Mouse (Mus musculus) lung, adult 18-20 months (tissue): ENCODE measurements around the gene Iqcf4.
"Not testable (repeated sequence)": the region's sequence is repeated elsewhere in the genome, so short reads cannot be mapped to it uniquely, and the experiment has no call there.

ENCODE experiments used
- DNase-seq, 2 experiments: peaks; one replicate each; pipeline ENCODE4 v3.0.0; 2022; ENCODE audit warnings: mixed read lengths in 2 of 2

The Iqcf4 gene

DNA sequence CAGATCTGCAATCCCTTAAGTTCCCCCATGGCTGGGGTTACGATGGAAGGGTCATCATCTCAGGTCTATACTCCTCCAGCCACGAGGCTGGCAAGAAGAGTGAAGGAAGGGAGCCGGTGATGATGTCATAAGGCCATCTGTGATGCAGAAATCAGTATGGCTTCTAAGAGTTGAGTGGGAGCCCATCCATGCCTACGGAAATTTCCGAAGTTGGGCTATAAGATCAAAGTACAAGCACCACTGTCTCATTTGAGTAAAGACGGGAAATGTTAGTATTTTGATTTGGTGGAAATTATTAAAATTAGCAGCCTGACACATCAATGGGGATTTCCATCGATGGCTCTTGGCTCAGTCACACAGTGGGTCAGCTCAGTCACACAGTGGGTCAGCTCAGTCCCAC, at the start of gene Iqcf4:
Gene Iqcf4 (minus strand): TSS at position 101 of the 400 bp plus-strand sequence.
- no peak for DNase-seq

GRCm38 (mm10) chr9:106617496-106617895, 46.7 kb upstream of the Iqcf4 start:
- no peak for DNase-seq

DNA sequence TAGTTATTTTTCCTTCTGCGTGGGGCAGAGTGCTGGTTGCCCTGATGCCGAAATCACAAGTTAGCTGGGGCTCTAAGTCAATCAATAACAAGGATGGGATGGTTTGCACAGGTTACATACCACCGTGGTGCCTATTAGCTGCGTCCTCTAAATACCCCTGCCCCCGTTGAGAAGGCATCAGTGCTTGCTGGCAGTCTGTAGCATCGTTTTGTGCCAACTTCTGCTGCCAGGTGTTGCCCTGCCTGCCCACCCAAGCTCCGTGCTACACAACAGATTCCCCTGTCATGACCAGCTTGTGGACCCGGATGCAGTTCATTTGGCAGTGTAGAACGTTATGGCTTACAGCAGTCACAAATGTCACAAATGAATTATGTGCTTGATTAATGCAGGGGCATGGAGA, 45.5 kb upstream of the Iqcf4 start:
- DNase-seq, result no peak

DNA sequence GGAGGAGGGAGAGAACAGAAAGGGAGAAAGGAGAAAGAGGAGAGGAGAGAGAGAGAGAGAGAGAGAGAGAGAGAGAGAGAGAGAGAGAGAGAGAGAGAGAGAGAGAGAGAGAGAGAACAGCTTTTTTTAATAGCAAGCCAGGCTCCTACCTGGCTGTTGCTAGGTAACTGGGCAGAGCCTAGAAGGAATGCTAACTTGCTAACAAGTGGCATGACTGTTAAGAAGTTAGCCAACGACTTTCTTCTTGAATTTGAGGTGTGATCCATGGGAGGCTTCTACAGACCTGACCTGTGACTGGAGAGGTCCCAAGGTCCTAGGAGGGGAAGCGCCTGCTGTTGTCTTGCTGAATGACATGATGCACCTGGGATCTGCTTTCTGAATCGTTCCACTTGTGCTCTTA, 43.8 kb upstream of the Iqcf4 start:
- no peak for DNase-seq

DNA sequence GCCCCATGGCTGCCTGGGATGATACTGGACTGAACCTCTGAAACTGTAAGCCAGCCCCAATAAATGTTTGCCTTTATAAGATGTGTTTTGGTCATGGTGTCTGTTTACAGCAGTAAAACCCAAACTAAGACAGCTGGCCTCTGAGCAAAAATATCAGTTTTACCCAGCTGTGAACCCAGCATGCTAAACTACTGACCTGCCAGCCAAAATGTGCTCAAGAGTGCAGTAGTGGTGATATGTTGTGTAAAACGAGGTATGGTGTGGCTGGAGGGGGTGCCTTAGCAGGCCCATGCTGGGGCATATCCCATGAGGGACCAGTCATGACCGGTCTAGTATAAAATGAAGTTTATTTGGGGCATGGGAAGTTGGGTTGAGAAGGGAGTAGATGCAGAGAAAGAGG, 43.2 kb upstream of the Iqcf4 start:
- no peak for DNase-seq

DNA sequence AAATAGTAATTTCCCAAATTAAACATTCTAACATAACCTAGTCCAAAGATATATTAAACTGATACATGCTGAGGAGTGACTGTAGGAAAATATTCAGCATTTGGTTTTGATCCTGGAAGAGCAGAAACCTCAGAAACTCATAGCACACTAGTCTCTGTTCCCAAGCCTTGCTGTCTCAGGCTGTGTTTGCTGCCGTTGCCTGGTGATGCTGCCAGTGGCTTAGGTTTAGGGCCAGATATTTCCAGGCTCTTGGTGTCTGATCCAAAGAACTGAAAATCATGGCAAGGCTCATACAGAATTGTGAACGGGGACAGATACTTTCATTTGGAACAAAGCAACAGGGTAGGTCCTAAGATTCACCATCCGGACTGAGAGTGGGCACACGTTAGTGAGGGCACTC, 39.9 kb upstream of the Iqcf4 start:
- DNase-seq, result no peak

DNA sequence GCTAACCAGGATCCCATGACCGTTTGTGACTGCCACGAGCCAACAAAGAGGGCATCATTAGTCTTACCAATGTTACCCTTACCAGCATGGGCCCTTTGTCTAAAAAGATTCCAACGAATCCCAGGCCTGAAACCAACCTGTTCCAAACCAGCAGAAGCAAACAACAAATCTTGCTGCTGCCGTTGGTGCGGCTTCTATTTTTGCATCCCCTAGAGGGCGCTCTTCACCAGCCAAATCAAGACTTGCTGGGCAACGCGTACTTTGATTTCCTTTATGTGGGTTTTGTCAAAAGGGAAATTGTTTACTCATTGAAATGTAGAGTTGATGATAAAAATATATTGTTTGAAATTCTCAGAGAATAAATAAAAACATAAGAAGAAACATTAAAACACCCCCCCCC, 29.8 kb upstream of the Iqcf4 start:
- peak in 1 of 2 experiments; percentile 15 for DNase-seq

DNA sequence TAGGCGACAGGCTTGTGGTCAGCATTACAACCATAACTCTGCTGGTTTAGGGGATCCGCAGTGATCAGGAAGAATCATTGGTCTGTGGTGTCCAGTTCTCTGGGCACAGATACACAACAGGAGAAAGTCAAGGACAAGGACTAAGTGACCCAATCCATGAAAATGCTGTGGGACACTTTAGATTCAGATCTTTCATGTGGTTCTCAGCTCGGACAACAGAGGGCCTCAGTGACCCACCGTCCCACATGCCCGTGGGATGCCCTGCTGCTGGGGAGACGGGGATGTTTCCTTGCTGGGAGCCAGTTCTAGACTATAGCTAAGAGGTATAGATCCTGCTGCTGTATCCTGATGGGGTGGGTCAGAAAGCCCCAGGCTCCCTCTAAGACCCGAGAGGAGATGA, 27.7 kb upstream of the Iqcf4 start:
- no peak for DNase-seq

GRCm38 (mm10) chr9:106595836-106596235, 25.0 kb upstream of the Iqcf4 start:
- no peak for DNase-seq

- DNase-seq, result not testable (repeated sequence)
These were observed 24.6 kb upstream of the Iqcf4 start for GRCm38 (mm10) chr9:106595402-106595801.

DNA sequence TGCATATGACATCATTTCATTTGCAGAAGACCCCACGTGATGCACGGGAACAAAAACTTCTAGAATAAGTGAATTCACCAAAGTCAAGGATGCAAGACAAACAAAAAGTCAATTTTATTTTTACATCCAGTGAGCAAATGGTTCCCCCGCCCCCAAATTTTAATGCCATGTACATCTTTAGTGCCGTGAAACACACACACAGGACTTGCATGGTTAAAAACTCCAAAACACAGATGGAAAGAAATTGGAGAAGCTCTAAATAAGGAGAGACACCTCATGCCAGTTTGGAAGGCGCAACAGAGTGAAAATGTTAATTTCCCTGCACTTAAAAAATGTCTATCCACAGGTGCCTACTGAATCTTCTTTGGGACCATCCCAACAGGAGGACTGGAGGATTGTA, 21.4 kb upstream of the Iqcf4 start:
- DNase-seq, result no peak

DNA sequence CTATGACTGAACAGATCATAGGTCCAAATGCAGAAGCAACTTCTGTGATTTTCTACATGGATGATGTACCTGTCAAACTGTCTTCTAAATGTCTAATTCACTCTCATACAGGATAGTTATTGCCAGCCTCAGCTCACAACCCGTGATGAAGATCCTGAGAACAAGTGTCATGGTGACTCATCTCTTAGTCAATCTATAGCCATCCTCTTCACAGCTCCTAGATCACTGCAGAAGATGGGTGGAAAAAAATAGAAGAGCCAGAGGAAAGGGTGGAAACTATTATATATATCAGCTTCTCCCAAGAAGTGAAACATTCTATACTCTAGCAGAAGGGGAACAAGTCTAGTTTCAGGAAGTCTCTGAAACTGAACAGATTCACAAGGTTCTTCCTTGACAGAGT, 11.8 kb upstream of the Iqcf4 start:
- DNase-seq, result no peak

GRCm38 (mm10) chr9:106580016-106580415, 9.2 kb upstream of the Iqcf4 start:
- no peak for DNase-seq

GRCm38 (mm10) chr9:106576112-106576511, 5.3 kb upstream of the Iqcf4 start:
- DNase-seq, result no peak

- DNase-seq, result no peak
These were observed 2.6 kb upstream of the Iqcf4 start for GRCm38 (mm10) chr9:106573366-106573765.

DNA sequence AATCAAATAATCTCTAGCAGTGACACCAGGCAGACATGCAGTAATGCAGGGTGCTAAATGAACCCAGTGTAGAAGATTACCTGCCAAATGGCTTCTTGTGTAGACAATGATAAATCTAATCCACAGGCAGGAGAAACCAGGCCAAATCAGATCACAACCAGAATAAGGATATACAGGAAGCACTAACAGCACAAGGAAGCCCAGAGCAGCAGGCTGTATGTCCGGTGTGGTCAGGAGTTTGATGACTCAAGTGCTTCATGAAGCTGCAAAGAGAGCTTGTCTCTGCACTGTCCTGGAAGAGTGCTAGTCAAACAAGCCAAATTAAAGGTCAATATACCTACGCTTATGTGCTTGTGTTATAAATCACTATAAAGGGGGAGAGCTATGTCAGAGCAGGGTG, 1.4 kb upstream of the Iqcf4 start:
- no peak for DNase-seq

GRCm38 (mm10) chr9:106566437-106566836, 4.4 kb downstream of the Iqcf4 start:
- DNase-seq, result peak; percentile 11 to 18

DNA sequence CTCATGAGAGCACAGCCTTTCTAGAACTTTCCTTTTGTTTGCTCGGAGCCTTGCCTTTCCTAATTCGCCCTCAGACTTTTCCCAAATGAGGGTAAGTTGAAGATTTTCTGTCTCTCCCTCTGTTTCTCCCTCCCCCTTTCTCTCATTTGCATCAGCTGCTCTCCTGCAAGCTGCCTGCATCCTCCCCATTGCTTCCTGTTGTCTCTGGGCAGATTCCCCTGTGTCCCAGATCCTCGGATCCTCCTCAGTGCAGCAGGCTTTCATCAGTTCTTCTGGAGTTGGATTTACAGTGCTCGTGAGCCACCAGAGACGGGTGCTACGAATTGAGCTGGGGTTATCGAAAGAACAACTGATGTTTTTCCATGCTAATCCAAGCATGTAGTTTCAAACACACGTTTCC, 6.8 kb downstream of the Iqcf4 start:
- no peak for DNase-seq

- DNase-seq, result no peak
These were observed 8.5 kb downstream of the Iqcf4 start for GRCm38 (mm10) chr9:106562291-106562690.

GRCm38 (mm10) chr9:106561531-106561930, 9.3 kb downstream of the Iqcf4 start, which contains the start of gene Iqcf3:
Gene Iqcf3 (minus strand): TSS chr9:106561631.
- DNase-seq, result no peak

DNA sequence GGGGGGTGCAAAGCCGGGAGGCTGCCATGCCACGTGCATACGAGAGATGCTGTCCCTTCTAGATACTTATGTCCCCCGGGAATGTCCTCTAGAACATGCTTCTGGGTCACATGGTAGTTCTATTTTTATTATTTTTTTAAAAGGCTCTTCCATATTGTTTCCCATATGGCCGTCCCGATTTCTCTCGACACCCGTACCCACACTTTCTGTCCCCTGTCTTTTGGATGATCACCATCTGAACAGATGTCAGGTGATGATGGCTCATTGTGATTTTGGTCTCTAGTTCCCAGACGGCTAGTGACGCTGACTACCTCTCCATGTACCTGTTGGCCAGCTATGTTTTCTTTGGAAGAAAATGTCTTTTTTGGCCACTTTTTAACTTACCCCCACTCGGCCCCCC, 35.8 kb downstream of the Iqcf4 start:
- DNase-seq, result no peak

GRCm38 (mm10) chr9:106534296-106534695, 36.5 kb downstream of the Iqcf4 start:
- no peak for DNase-seq

DNA sequence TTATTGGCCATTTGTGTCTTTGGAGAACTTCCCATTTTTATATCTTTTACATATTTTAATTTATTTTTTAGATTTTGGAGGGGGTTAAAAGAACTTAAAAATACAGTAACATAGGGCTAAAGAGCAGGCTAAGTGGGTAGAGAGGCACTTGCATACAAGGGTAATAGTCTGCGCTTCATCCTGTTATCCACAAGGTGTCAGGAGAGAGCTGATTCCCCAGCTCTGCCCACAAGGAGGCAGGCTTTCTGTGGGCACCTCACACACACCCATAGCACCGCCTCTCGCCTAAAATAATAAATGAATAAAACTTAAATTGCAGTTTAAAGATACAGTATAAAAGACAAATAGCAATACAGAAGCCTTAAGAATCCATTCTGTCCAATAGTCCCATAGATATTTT, 39.0 kb downstream of the Iqcf4 start:
- DNase-seq, result no peak

DNA sequence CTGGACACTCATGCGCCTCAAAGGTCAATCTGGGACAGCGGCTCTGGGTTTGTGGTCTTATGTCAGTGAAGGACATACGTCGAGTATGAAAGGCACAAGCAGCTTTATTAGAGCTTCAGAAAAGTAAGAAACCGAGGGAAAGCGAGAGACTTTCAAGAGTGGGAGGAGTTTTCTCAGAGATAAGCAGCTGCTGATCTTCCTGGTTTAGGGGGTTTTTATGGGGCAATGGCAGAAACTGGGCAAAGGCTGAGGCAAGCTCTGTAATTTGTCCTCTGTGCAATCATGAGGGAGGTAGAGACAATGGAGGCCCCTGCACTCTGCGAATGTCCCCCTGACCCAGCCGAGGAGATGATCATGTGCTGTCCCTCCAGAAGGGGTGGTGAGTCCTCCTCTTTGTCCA, 50.9 kb downstream of the Iqcf4 start:
- no peak for DNase-seq

DNA sequence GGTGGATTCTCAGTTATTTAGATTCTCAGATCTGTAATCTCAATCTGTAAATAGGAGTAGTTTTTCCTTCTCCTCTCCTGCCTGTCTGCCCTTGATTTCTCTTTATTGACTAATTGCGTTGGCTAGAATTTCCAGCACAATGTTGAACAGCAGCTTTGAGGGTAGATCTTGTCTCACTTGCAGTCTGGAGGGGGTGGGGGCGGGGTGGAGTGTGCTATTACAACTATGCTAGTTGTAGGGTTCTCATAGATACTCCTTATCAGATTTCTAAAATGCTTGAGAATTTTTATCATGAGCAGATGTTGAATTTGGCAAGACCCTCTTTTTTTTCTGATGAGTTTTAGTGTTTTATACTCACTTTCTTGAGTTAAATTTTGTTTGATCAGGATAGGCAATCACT, 51.4 kb downstream of the Iqcf4 start:
- no peak for DNase-seq
